Comparison of ENCODE assay signal across 27 mouse cellular contexts in genomic region chr9:57231536-57232255, GRCm38 (mm10). TPM values are rescaled to one million over a fixed set of nuclear protein-coding genes. Genes with fewer than 3 reads are reported as not detected.
DNase-seq lines count a peak whose midpoint lies in the region; ATAC-seq and TF ChIP-seq lines count a peak whose summit lies in the region.
"Had no signal": no experiment of that assay in that cellular context is flagged by ENCODE, and none has a peak within 500 bp of the region (broad histone marks: within the 10 kb centered on the region; RNA-seq: fewer than 3 reads in every experiment).

No protein-coding gene starts in this region.

- H3K27ac ChIP-seq in liver, adult 2 months (replicated peaks; ENCODE audit: insufficient read depth, low read depth, low read length): no peak overlapping the region
- no peak overlapping the region for H3K27ac ChIP-seq in liver, embryonic 12.5 days
- H3K27ac ChIP-seq in forebrain, embryonic 13.5 days: no peak overlapping the region
- H3K27ac ChIP-seq: embryonic facial prominence, embryonic 12.5 days; gastrocnemius, adult 2 months; hindbrain, embryonic 10.5 days; hindbrain, embryonic 15.5 days had no signal

- H3K4me3 ChIP-seq in liver, adult 2 months (ENCODE audit: insufficient read depth, low read depth, low read length): no peak overlapping the region
- no peak overlapping the region for H3K4me3 ChIP-seq in liver, embryonic 12.5 days
- H3K4me3 ChIP-seq in forebrain, embryonic 13.5 days: no peak overlapping the region
- H3K4me3 ChIP-seq: embryonic facial prominence, embryonic 12.5 days; gastrocnemius, adult 2 months; heart, embryonic 12.5 days; hindbrain, embryonic 10.5 days; hindbrain, embryonic 15.5 days had no signal

- 67% methylated on average over 8 of the region's 8 CpGs for WGBS in liver, adult 2 months
- 46% methylated on average over 8 of the region's 8 CpGs for WGBS in liver, embryonic 12.5 days (ENCODE audit: insufficient replicate concordance)
- 76% methylated on average over 8 of the region's 8 CpGs for WGBS in forebrain, embryonic 13.5 days

- H3K9me3 ChIP-seq in liver, embryonic 12.5 days (replicated peaks): no peaks in the 10 kb centered on the region
- no peaks in the 10 kb centered on the region for H3K9me3 ChIP-seq in forebrain, embryonic 13.5 days (replicated peaks)
- H3K9me3 ChIP-seq: embryonic facial prominence, embryonic 12.5 days; heart, embryonic 12.5 days; hindbrain, embryonic 10.5 days; hindbrain, embryonic 15.5 days had no signal

- peaks cover 11% of the 10 kb centered on the region for H3K4me1 ChIP-seq in liver, adult 2 months (ENCODE audit: control insufficient read depth, insufficient read depth, low read length)
- peaks cover 43% of the 10 kb centered on the region for H3K4me1 ChIP-seq in liver, embryonic 12.5 days
- no peaks in the 10 kb centered on the region for H3K4me1 ChIP-seq in forebrain, embryonic 13.5 days
- H3K4me1 ChIP-seq: hindbrain, embryonic 15.5 days had no signal

- TF ChIP-seq CTCF in liver, adult 2 months (IDR thresholded peaks at IDR 0.05; ENCODE audit: low read depth, low read length): no peak

- no peak for ATAC-seq in liver, embryonic 12.5 days
- ATAC-seq in erythroblast, adult 5-6 weeks (replicated peaks; ENCODE audit: low FRiP score, poor library complexity, severe bottlenecking): peak; percentile 55
- no peak for ATAC-seq in forebrain, embryonic 13.5 days
- ATAC-seq: forebrain, embryonic 14.5 days; intestine, embryonic 16.5 days had no signal

- no peak for TF ChIP-seq POLR2A in liver, adult 2 months (IDR thresholded peaks at IDR 0.05; ENCODE audit: extremely low read depth, insufficient read depth, low read length)

- H3K9ac ChIP-seq in liver, adult 2 months (ENCODE audit: low read depth, low read length): no peak overlapping the region
- no peak overlapping the region for H3K9ac ChIP-seq in liver, embryonic 12.5 days
- H3K9ac ChIP-seq in forebrain, embryonic 13.5 days: no peak overlapping the region
- H3K9ac ChIP-seq: embryonic facial prominence, embryonic 12.5 days; heart, embryonic 12.5 days; hindbrain, embryonic 15.5 days had no signal

- H3K4me2 ChIP-seq in liver, embryonic 12.5 days: no peak overlapping the region
- H3K4me2 ChIP-seq in forebrain, embryonic 13.5 days: no peak overlapping the region
- H3K4me2 ChIP-seq: embryonic facial prominence, embryonic 12.5 days; heart, embryonic 12.5 days; hindbrain, embryonic 15.5 days had no signal

- no peaks in the 10 kb centered on the region for H3K27me3 ChIP-seq in liver, adult 2 months (ENCODE audit: control insufficient read depth, insufficient read depth, low read length)
- peaks cover 14% of the 10 kb centered on the region for H3K27me3 ChIP-seq in liver, embryonic 12.5 days (replicated peaks)
- no peaks in the 10 kb centered on the region for H3K27me3 ChIP-seq in forebrain, embryonic 13.5 days
- H3K27me3 ChIP-seq: embryonic facial prominence, embryonic 12.5 days; hindbrain, embryonic 15.5 days had no signal

- no peaks in the 10 kb centered on the region for H3K79me2 ChIP-seq in liver, adult 2 months (ENCODE audit: control insufficient read depth, insufficient read depth, low read length)

- DNase-seq in liver, adult 2 months (ENCODE audit: extremely low read depth, low read depth, low spot score): peak; percentile 49
- peak; percentile 27 for DNase-seq in NIH3T3 (ENCODE audit: low read depth)
- no peak for DNase-seq in right cerebral cortex, postnatal 10 days (ENCODE audit: low spot score in 2 of 2)
- no peak for DNase-seq in embryo, embryonic 10 days (ENCODE audit: low spot score)
- DNase-seq: adrenal gland, postnatal 25 days; cerebellum, adult 11 months; cerebellum, adult 8-10 months; cerebellum, postnatal 14 days; gastrocnemius, adult 2 months; gastrocnemius, postnatal 25 days; kidney, adult 2 months had no signal

- H3K36me3 ChIP-seq in liver, adult 2 months (ENCODE audit: control insufficient read depth, insufficient read depth, low read length): no peaks in the 10 kb centered on the region
- no peaks in the 10 kb centered on the region for H3K36me3 ChIP-seq in liver, embryonic 12.5 days
- no peaks in the 10 kb centered on the region for H3K36me3 ChIP-seq in forebrain, embryonic 13.5 days (ENCODE audit: poor library complexity, severe bottlenecking)
- H3K36me3 ChIP-seq: embryonic facial prominence, embryonic 12.5 days; heart, embryonic 12.5 days; hindbrain, embryonic 10.5 days; hindbrain, embryonic 15.5 days had no signal

RNA-seq across cellular contexts. Expression of gene Trcg1, which starts 4.7 kb away (rescaled TPM):
- not detected in 2 replicates for total RNA-seq in liver, adult 2 months (2014; rRNA removed)
- not detected in 2 replicates for polyA plus RNA-seq in liver, adult 2 months (2012; rRNA removed)
- polyA plus RNA-seq in liver, embryonic 12.5 days (2016; fragmentation: Nextera tagmentation; extraction: Ambion mirVana): not detected in 2 replicates
- total RNA-seq in erythroblast, adult 5-6 weeks (2015; ENCODE audit: low replicate concordance): not detected in 2 replicates
- not detected in 2 replicates for total RNA-seq in erythroblast, adult 5-6 weeks (2017; ENCODE audit: low replicate concordance)
- not detected in 2 replicates for polyA plus RNA-seq in forebrain, embryonic 13.5 days (2015; fragmentation: Nextera tagmentation; extraction: Ambion mirVana)
- total RNA-seq: adrenal gland, adult 18-20 months; adrenal gland, postnatal 25 days; CH12.LX; common myeloid progenitor, adult 5-6 weeks; gastrocnemius, adult 2 months; gastrocnemius, postnatal 25 days; granulocyte monocyte progenitor cell, adult 5-6 weeks; heart, postnatal 25 days had no signal
- polyA plus RNA-seq: C2C12; embryonic facial prominence, embryonic 12.5 days; forebrain, embryonic 14.5 days; heart, embryonic 12.5 days; heart, embryonic 16.5 days; hindbrain, embryonic 10.5 days; hindbrain, embryonic 15.5 days; intestine, embryonic 16.5 days; kidney, adult 2 months had no signal

RNA-seq across cellular contexts. Expression of gene 1700017B05Rik, which starts 30.7 kb away (rescaled TPM):
- 1.7 and 4.4 TPM in 2 replicates for total RNA-seq in liver, adult 2 months (2014; rRNA removed)
- polyA plus RNA-seq in liver, adult 2 months (2012; rRNA removed): 4.9 and 6.3 TPM in 2 replicates
- polyA plus RNA-seq in liver, embryonic 12.5 days (2016; fragmentation: Nextera tagmentation; extraction: Ambion mirVana): 22.2 and 23.4 TPM in 2 replicates
- 24.5 and 32.9 TPM in 2 replicates for total RNA-seq in erythroblast, adult 5-6 weeks (2015; ENCODE audit: low replicate concordance)
- 15.5 and 16.6 TPM in 2 replicates for total RNA-seq in erythroblast, adult 5-6 weeks (2017; ENCODE audit: low replicate concordance)
- polyA plus RNA-seq in forebrain, embryonic 13.5 days (2015; fragmentation: Nextera tagmentation; extraction: Ambion mirVana): 5.8 and 8.0 TPM in 2 replicates

Comparison
In these comparisons a context has a peak if more than half of its experiments do, and no peak if none do; other contexts are left out.
1. DNase-seq: peak in liver, adult 2 months (single experiment) and NIH3T3 (single experiment); none in right cerebral cortex, postnatal 10 days (0 of 2) and embryo, embryonic 10 days (single experiment).